Mouse (Mus musculus): Measurements from ENCODE around the gene Bin2. TPM values are rescaled to one million over a fixed set of nuclear protein-coding genes. Genes with fewer than 3 reads are reported as not detected.

Gene Bin2
- total and polyA plus RNA-seq, 3 experiments = 51.4 to 89.9 (median 64.8) TPM

DNA sequence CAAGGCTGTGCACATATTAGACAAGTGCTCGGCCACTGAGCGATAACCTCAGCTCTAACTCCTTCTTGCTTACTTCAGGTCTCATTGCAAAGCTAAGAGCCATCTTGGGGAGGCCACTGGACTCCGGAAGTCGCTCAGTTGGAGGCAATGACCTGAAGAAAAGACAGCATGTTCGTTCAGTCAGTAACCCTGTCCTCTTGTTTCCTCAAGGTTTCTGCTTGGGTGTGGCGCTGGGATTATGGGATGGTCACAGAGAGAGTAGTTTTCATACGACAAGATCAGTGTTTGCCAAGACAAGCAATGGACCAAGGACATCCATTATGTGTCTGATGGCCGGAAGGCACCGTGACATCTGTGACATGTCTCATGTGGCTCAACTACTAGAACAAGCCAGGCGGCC is 5.2 kb upstream of the Bin2 start (continued):
- no peak for TF ChIP-seq HCFC1 (IDR thresholded peaks at IDR 0.05; ENCODE audit: low read depth, low read length)
- no peak for TF ChIP-seq POLR2A (IDR thresholded peaks at IDR 0.05; ENCODE audit: low read depth, low read length)

DNA sequence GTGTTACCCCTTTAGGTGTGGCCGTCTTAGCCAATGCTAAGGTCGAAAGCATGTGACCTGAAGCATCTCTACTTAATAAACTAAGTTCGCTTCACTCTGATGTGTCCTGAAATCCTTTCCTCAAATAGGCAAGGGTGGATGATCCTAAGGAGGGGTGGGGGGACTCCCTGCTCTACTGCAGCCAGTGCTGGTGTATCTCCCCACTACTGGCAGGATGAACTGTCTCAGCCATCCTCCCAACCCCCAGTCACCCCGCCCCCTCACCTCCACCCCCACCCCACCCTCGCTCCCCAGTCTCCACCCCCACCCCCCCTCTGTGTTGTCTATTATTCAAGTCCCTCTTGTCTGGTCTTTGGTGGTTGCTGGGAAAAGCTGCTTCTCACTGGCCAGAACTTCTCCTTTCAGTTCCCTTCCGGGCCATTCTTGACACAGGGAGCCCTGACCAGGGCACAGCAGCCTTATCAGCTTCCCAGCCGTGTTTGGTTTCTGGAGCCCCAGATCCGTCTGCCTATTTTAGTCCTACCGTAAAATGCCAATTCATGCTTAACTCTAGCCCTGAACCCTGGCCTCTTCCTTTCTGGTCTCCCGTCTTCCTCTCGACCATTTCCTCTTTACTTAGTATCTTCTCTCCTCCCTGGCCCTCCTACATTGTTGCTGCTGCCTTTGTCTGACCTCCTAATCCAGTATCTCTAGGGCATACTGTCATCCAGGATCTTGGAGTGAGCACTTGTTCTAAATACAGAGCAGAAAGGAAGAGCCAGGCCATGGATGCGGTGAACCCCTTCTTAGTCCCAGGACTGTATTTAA is 4.4 kb upstream of the Bin2 start:
- Histone ChIP-seq H3K4me2 (ENCODE audit: insufficient read depth, low read depth, poor library complexity, severe bottlenecking) (peak overlapping the region; percentile 33), H3K79me2 (replicated peaks; ENCODE audit: control insufficient read depth, extremely low read depth, insufficient read depth, poor library complexity, severe bottlenecking) (peaks cover 3% of the 10 kb centered on the region), H3K4me3 (replicated peaks in 1 of 3; ENCODE audit: low read depth in 2 of 3, low read length in 2 of 3, poor library complexity in 1 of 3) (no peak overlapping the region), H3K27ac (ENCODE audit: insufficient read depth, low read depth) (peak overlapping the region; percentile 75), H3K9me3 (replicated peaks; ENCODE audit: low read length) (no peaks in the 10 kb centered on the region), H3K4me1 (ENCODE audit: control insufficient read depth in 1 of 2, insufficient read depth in 2 of 2) (peaks cover 11 to 58% of the 10 kb centered on the region in 2 experiments), H3K36me3 (replicated peaks in 1 of 2; ENCODE audit: control insufficient read depth in 1 of 2, insufficient read depth in 1 of 2, low read length in 1 of 2) (no peaks in the 10 kb centered on the region), H3K9ac (ENCODE audit: insufficient read depth, low read depth) (no peak overlapping the region; the same call in 1 of the 2 replicates), H3K27me3 (replicated peaks) (no peaks in the 10 kb centered on the region)
- in situ Hi-C loops (cut with MboI; ENCODE audit: low pct_ligation_motif_present, low pct_unique_long_range_greater_than_20kb, low sequenced_read_pairs) = loop anchor here (10.0 kb wide), 1 partner anchor 139 kb away; no protein-coding TSS in a partner anchor
- peak; percentile 70 for DNase-seq (ENCODE audit: extremely low read depth)
- dilution Hi-C loops (cut with MboI; ENCODE audit: extremely low pct_ligation_motif_present, extremely low pct_unique_long_range_greater_than_20kb, low sequenced_read_pairs) = no loop called here
- TF ChIP-seq SMC3 (IDR thresholded peaks at IDR 0.05; ENCODE audit: low read depth, low read length) = no peak
- 0 out of 2 replicates have a peak, but pooled peaks have one; percentile 5 for TF ChIP-seq ELF1 (IDR thresholded peaks at IDR 0.05; ENCODE audit: low read depth, low read length)
- TF ChIP-seq CTCF (conservative IDR thresholded peaks at IDR 0.05 in 1 of 2, IDR thresholded peaks at IDR 0.05 in 1 of 2; ENCODE audit: low read depth in 2 of 2, low read length in 2 of 2) = no peak
- peak; percentile 20; the same call in 1 of the 2 replicates for TF ChIP-seq MAZ (IDR thresholded peaks at IDR 0.05; ENCODE audit: low read depth, low read length)
- no peak for TF ChIP-seq ZKSCAN1 (IDR thresholded peaks at IDR 0.05; ENCODE audit: borderline replicate concordance, low read depth, low read length)
- TF ChIP-seq CHD1 (IDR thresholded peaks at IDR 0.05; ENCODE audit: low read depth, low read length) = no peak
- no peak for TF ChIP-seq POLR2AphosphoS2 (IDR thresholded peaks at IDR 0.05; ENCODE audit: low read depth, low read length)
- no peak for TF ChIP-seq BHLHE40 (IDR thresholded peaks at IDR 0.05; ENCODE audit: low read depth, low read length)
- TF ChIP-seq UBTF (IDR thresholded peaks at IDR 0.05; ENCODE audit: low read depth, low read length) = no peak
- TF ChIP-seq POLR2A (IDR thresholded peaks at IDR 0.05; ENCODE audit: low read depth, low read length) = peak; percentile 28; the same call in 1 of the 2 replicates
- TF ChIP-seq CHD2 (IDR thresholded peaks at IDR 0.05; ENCODE audit: low read length) = peak; percentile 53
- no peak for TF ChIP-seq USF2 (conservative IDR thresholded peaks at IDR 0.05; ENCODE audit: low read depth, low read length)
- peak; percentile 39; the same call in 1 of the 2 replicates for TF ChIP-seq IRF4 (IDR thresholded peaks at IDR 0.05; ENCODE audit: low read depth, low read length)
- TF ChIP-seq NRF1 (IDR thresholded peaks at IDR 0.05; ENCODE audit: low read depth, low read length) = no peak
- no peak for TF ChIP-seq MAX (IDR thresholded peaks at IDR 0.05; ENCODE audit: low read length)
- TF ChIP-seq MAFK (IDR thresholded peaks at IDR 0.05; ENCODE audit: insufficient replicate concordance, low read length) = no peak
- TF ChIP-seq MYC (IDR thresholded peaks at IDR 0.05; ENCODE audit: low read depth, low read length) = no peak
- TF ChIP-seq EP300 (IDR thresholded peaks at IDR 0.05; ENCODE audit: low read length) = no peak

Data from CH12.LX (cell line).